In the genomic region with DNA sequence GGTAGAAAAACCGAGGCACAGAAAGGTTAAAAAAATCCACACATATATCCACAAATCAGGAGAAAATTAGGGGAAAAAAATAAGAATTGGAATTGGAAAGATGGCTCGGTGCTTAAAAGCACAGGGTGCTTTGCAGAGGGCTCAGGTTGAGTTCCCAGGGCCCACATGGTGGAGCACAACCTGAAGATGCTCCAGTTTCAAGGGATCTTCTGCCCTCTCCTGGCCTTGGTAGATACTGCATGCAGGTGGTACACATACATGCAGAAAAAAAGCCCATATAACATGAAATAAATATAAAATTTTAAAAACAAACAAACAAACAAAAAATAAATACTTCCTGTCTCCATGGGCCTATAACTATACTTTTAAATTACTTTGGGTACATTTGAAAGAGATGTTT, we compare ENCODE assay signal across 14 mouse cellular contexts. TPM values are rescaled to one million over a fixed set of nuclear protein-coding genes. Genes with fewer than 3 reads are reported as not detected.
A peak's percentile ranks its signal among the peaks of the same experiment; 100 is the strongest.
DNase-seq lines count a peak whose midpoint lies in the region; ATAC-seq and TF ChIP-seq lines count a peak whose summit lies in the region.
"Had no signal": no experiment of that assay in that cellular context is flagged by ENCODE, and none has a peak within 500 bp of the region (broad histone marks: within the 10 kb centered on the region; RNA-seq: fewer than 3 reads in every experiment).

No protein-coding gene starts in this region.

- no peaks in the 10 kb centered on the region for H3K27me3 ChIP-seq in hindbrain, postnatal 0 days (ENCODE audit: insufficient read depth, low read length)
- no peaks in the 10 kb centered on the region for H3K27me3 ChIP-seq in hindbrain, embryonic 12.5 days

- 93% methylated on average over 2 of the region's 2 CpGs for WGBS in hindbrain, postnatal 0 days
- 88% methylated on average over 2 of the region's 2 CpGs for WGBS in hindbrain, embryonic 12.5 days

- H3K9me3 ChIP-seq in hindbrain, postnatal 0 days (ENCODE audit: low read length) = no peaks in the 10 kb centered on the region
- H3K9me3 ChIP-seq in hindbrain, embryonic 12.5 days (replicated peaks) = no peaks in the 10 kb centered on the region

- no peak for TF ChIP-seq POLR2A in brain, embryonic 14.5 days (IDR thresholded peaks at IDR 0.05; ENCODE audit: borderline replicate concordance, extremely low read depth, insufficient read depth, insufficient read length, poor library complexity, severe bottlenecking)

- no peak overlapping the region for H3K9ac ChIP-seq in hindbrain, postnatal 0 days (replicated peaks; ENCODE audit: low read length)
- no peak overlapping the region for H3K9ac ChIP-seq in hindbrain, embryonic 12.5 days

- H3K4me3 ChIP-seq in hindbrain, postnatal 0 days (ENCODE audit: low read length) = no peak overlapping the region
- no peak overlapping the region for H3K4me3 ChIP-seq in hindbrain, embryonic 12.5 days

- DNase-seq in hindbrain, postnatal 0 days (ENCODE audit: low spot score) = no peak
- DNase-seq in thymus, postnatal 14 days = peak; percentile 19
- DNase-seq in thymus, postnatal 25 days = no peak
- DNase-seq in brain, embryonic 14.5 days (ENCODE audit: low read depth) = no peak
- no peak for DNase-seq in gastrocnemius, adult 18-20 months (ENCODE audit: low spot score)
- no peak for DNase-seq in retina, embryonic 14.5 days (ENCODE audit: low spot score)
- DNase-seq in urinary bladder, postnatal 36 days (ENCODE audit: low spot score in 2 of 2) = no peak
- DNase-seq: cerebellum, adult 8-10 months; heart, postnatal 4 days; kidney, adult 11 months; lung, adult 18-20 months; retina, postnatal 1 day; spleen, adult 18-20 months had no signal

- H3K4me2 ChIP-seq in hindbrain, postnatal 0 days (ENCODE audit: low read depth, low read length) = no peak overlapping the region
- H3K4me2 ChIP-seq in hindbrain, embryonic 12.5 days (replicated peaks) = no peak overlapping the region

- peak; percentile 31 for TF ChIP-seq CTCF in hindbrain, postnatal 0 days (IDR thresholded peaks at IDR 0.05; ENCODE audit: low read depth)
- TF ChIP-seq CTCF in brain, embryonic 14.5 days (IDR thresholded peaks at IDR 0.05; ENCODE audit: borderline replicate concordance, extremely low read depth, insufficient read depth, insufficient read length) = 0 out of 2 replicates have a peak, but pooled peaks have one; percentile 9

- peaks cover 4% of the 10 kb centered on the region; the same call in 1 of the 2 replicates for H3K36me3 ChIP-seq in hindbrain, postnatal 0 days (ENCODE audit: insufficient read depth, low read length)
- H3K36me3 ChIP-seq in hindbrain, embryonic 12.5 days = peaks cover 6% of the 10 kb centered on the region

- no peak overlapping the region for H3K27ac ChIP-seq in hindbrain, postnatal 0 days
- H3K27ac ChIP-seq in hindbrain, embryonic 12.5 days = no peak overlapping the region

- H3K4me1 ChIP-seq in hindbrain, postnatal 0 days (ENCODE audit: insufficient read depth, low read length) = no peaks in the 10 kb centered on the region
- H3K4me1 ChIP-seq in hindbrain, embryonic 12.5 days = no peaks in the 10 kb centered on the region

- ATAC-seq in hindbrain, postnatal 0 days = no peak
- ATAC-seq in hindbrain, embryonic 12.5 days (ENCODE audit: low FRiP score) = no peak

RNA-seq across cellular contexts. Expression of gene Nipa2, which starts 12.2 kb away (rescaled TPM):
- 26.1 and 29.4 TPM in 2 replicates for total RNA-seq in hindbrain, postnatal 0 days (2014; rRNA removed)
- polyA plus RNA-seq in hindbrain, postnatal 0 days (2015; fragmentation: Nextera tagmentation; extraction: Ambion mirVana) = 37.3 and 38.9 TPM in 2 replicates
- 45.5 and 47.0 TPM in 2 replicates for polyA plus RNA-seq in hindbrain, embryonic 12.5 days (2016; fragmentation: Nextera tagmentation; extraction: Ambion mirVana)
- polyA plus RNA-seq in brain, embryonic 14.5 days (2012; rRNA removed) = 24.2 and 28.3 TPM in 2 replicates
- 10 to 100 TPM; 29.9 to 33.5 TPM for total RNA-seq in gastrocnemius, adult 18-20 months (2021)

RNA-seq across cellular contexts. Expression of gene Nipa1, which starts 45.3 kb away (rescaled TPM):
- total RNA-seq in hindbrain, postnatal 0 days (2014; rRNA removed) = 43.5 and 48.0 TPM in 2 replicates
- polyA plus RNA-seq in hindbrain, postnatal 0 days (2015; fragmentation: Nextera tagmentation; extraction: Ambion mirVana) = 30.7 and 31.4 TPM in 2 replicates
- 16.4 and 19.2 TPM in 2 replicates for polyA plus RNA-seq in hindbrain, embryonic 12.5 days (2016; fragmentation: Nextera tagmentation; extraction: Ambion mirVana)
- polyA plus RNA-seq in brain, embryonic 14.5 days (2012; rRNA removed) = 18.4 and 21.6 TPM in 2 replicates
- total RNA-seq in gastrocnemius, adult 18-20 months (2021) = 1 to 10 TPM; 3.4 to 3.9 TPM
